Mouse (Mus musculus): ENCODE measurements around the gene Cers2.

The Cers2 gene

GRCm38 (mm10) chr3:95317414-95318080 lies 3.0 kb downstream of the Cers2 start:
- no peaks in the 10 kb centered on the region for H3K27me3 ChIP-seq (ENCODE audit: insufficient read depth, low read length)
- peak overlapping the region; percentile 61 for H3K4me3 ChIP-seq (replicated peaks; ENCODE audit: low read length)
- peaks cover 37% of the 10 kb centered on the region for H3K36me3 ChIP-seq (ENCODE audit: insufficient read depth, low read length)
- no peaks in the 10 kb centered on the region for H3K9me3 ChIP-seq (ENCODE audit: low read length)
- H3K4me1 ChIP-seq (replicated peaks; ENCODE audit: low read depth, low read length): peaks cover 81% of the 10 kb centered on the region
- TF ChIP-seq POU5F1 (IDR thresholded peaks at IDR 0.05; ENCODE audit: borderline replicate concordance, low read length) (no peak), CTCF (conservative IDR thresholded peaks at IDR 0.05; ENCODE audit: low read length) (peak; percentile 77), NANOG (IDR thresholded peaks at IDR 0.05; ENCODE audit: borderline replicate concordance, low read length) (no peak)

- Histone ChIP-seq H3K4me3 (replicated peaks; ENCODE audit: low read length) (peak overlapping the region; percentile 61), H3K9me3 (ENCODE audit: low read length) (no peaks in the 10 kb centered on the region), H3K27me3 (ENCODE audit: insufficient read depth, low read length) (no peaks in the 10 kb centered on the region), H3K36me3 (ENCODE audit: insufficient read depth, low read length) (peaks cover 47% of the 10 kb centered on the region), H3K4me1 (replicated peaks; ENCODE audit: low read depth, low read length) (peaks cover 79% of the 10 kb centered on the region)
- TF ChIP-seq POU5F1 (IDR thresholded peaks at IDR 0.05; ENCODE audit: borderline replicate concordance, low read length) (no peak), NANOG (IDR thresholded peaks at IDR 0.05; ENCODE audit: borderline replicate concordance, low read length) (no peak), CTCF (conservative IDR thresholded peaks at IDR 0.05; ENCODE audit: low read length) (no peak)
These were observed 4.0 kb downstream of the Cers2 start for GRCm38 (mm10) chr3:95318548-95318947.

- H3K36me3 ChIP-seq (ENCODE audit: insufficient read depth, low read length): peaks cover 53% of the 10 kb centered on the region
These were observed 4.5 kb downstream of the Cers2 start for GRCm38 (mm10) chr3:95319110-95319509.

GRCm38 (mm10) chr3:95319701-95320625 lies 5.4 kb downstream of the Cers2 start:
- Histone ChIP-seq H3K4me1 (replicated peaks; ENCODE audit: low read depth, low read length) (peaks cover 72% of the 10 kb centered on the region), H3K36me3 (ENCODE audit: insufficient read depth, low read length) (peaks cover 62% of the 10 kb centered on the region), H3K27me3 (ENCODE audit: insufficient read depth, low read length) (no peaks in the 10 kb centered on the region), H3K4me3 (replicated peaks; ENCODE audit: low read length) (no peak overlapping the region), H3K9me3 (ENCODE audit: low read length) (no peaks in the 10 kb centered on the region)
- TF ChIP-seq POU5F1 (IDR thresholded peaks at IDR 0.05; ENCODE audit: borderline replicate concordance, low read length) (no peak), CTCF (conservative IDR thresholded peaks at IDR 0.05; ENCODE audit: low read length) (no peak), NANOG (IDR thresholded peaks at IDR 0.05; ENCODE audit: borderline replicate concordance, low read length) (no peak)

More at GRCm38 (mm10) chr3:95319110-95319509, 4.5 kb downstream of the Cers2 start:
- H3K9me3 ChIP-seq (ENCODE audit: low read length): no peaks in the 10 kb centered on the region
- peaks cover 77% of the 10 kb centered on the region for H3K4me1 ChIP-seq (replicated peaks; ENCODE audit: low read depth, low read length)
- no peak overlapping the region for H3K4me3 ChIP-seq (replicated peaks; ENCODE audit: low read length)
- H3K27me3 ChIP-seq (ENCODE audit: insufficient read depth, low read length): no peaks in the 10 kb centered on the region
- no peak for TF ChIP-seq NANOG (IDR thresholded peaks at IDR 0.05; ENCODE audit: borderline replicate concordance, low read length)
- no peak for TF ChIP-seq POU5F1 (IDR thresholded peaks at IDR 0.05; ENCODE audit: borderline replicate concordance, low read length)
- TF ChIP-seq CTCF (conservative IDR thresholded peaks at IDR 0.05; ENCODE audit: low read length): no peak

- TF ChIP-seq NANOG (IDR thresholded peaks at IDR 0.05; ENCODE audit: borderline replicate concordance, low read length) (no peak), POU5F1 (IDR thresholded peaks at IDR 0.05; ENCODE audit: borderline replicate concordance, low read length) (no peak), CTCF (conservative IDR thresholded peaks at IDR 0.05; ENCODE audit: low read length) (no peak)
- Histone ChIP-seq H3K9me3 (ENCODE audit: low read length) (no peaks in the 10 kb centered on the region), H3K27me3 (ENCODE audit: insufficient read depth, low read length) (no peaks in the 10 kb centered on the region), H3K4me1 (replicated peaks; ENCODE audit: low read depth, low read length) (peaks cover 45% of the 10 kb centered on the region), H3K4me3 (replicated peaks; ENCODE audit: low read length) (no peak overlapping the region), H3K36me3 (ENCODE audit: insufficient read depth, low read length) (peaks cover 96% of the 10 kb centered on the region)
These were observed 8.8 kb downstream of the Cers2 start for GRCm38 (mm10) chr3:95323429-95323828.

- TF ChIP-seq NANOG (IDR thresholded peaks at IDR 0.05; ENCODE audit: borderline replicate concordance, low read length) (no peak), POU5F1 (IDR thresholded peaks at IDR 0.05; ENCODE audit: borderline replicate concordance, low read length) (no peak), CTCF (conservative IDR thresholded peaks at IDR 0.05; ENCODE audit: low read length) (peak; percentile 32)
- no peaks in the 10 kb centered on the region for H3K27me3 ChIP-seq (ENCODE audit: insufficient read depth, low read length)
- H3K4me1 ChIP-seq (replicated peaks; ENCODE audit: low read depth, low read length): peaks cover 33% of the 10 kb centered on the region
- H3K36me3 ChIP-seq (ENCODE audit: insufficient read depth, low read length): peaks cover 100% of the 10 kb centered on the region
- no peaks in the 10 kb centered on the region for H3K9me3 ChIP-seq (ENCODE audit: low read length)
- H3K4me3 ChIP-seq (replicated peaks; ENCODE audit: low read length): no peak overlapping the region
These were observed 10.0 kb downstream of the Cers2 start for GRCm38 (mm10) chr3:95324454-95325144.

- TF ChIP-seq NANOG (IDR thresholded peaks at IDR 0.05; ENCODE audit: borderline replicate concordance, low read length): no peak
- TF ChIP-seq POU5F1 (IDR thresholded peaks at IDR 0.05; ENCODE audit: borderline replicate concordance, low read length): no peak
- no peak for TF ChIP-seq CTCF (conservative IDR thresholded peaks at IDR 0.05; ENCODE audit: low read length)
- Histone ChIP-seq H3K4me1 (replicated peaks; ENCODE audit: low read depth, low read length) (no peaks in the 10 kb centered on the region), H3K36me3 (ENCODE audit: insufficient read depth, low read length) (peaks cover 99% of the 10 kb centered on the region), H3K4me3 (replicated peaks; ENCODE audit: low read length) (no peak overlapping the region), H3K27me3 (ENCODE audit: insufficient read depth, low read length) (no peaks in the 10 kb centered on the region), H3K9me3 (ENCODE audit: low read length) (no peaks in the 10 kb centered on the region)
These were observed 14.3 kb downstream of the Cers2 start for GRCm38 (mm10) chr3:95328803-95329404.

Measured in E14TG2a.4 (cell line).